Mouse (Mus musculus): ENCODE data around the gene Rfxank. TPM values are rescaled to one million over a fixed set of nuclear protein-coding genes. Genes with fewer than 3 reads are reported as not detected.

The Rfxank gene
- total RNA-seq, 4 experiments from 2014 or later, result 8.5 to 10.6 (median 9.1) TPM

DNA sequence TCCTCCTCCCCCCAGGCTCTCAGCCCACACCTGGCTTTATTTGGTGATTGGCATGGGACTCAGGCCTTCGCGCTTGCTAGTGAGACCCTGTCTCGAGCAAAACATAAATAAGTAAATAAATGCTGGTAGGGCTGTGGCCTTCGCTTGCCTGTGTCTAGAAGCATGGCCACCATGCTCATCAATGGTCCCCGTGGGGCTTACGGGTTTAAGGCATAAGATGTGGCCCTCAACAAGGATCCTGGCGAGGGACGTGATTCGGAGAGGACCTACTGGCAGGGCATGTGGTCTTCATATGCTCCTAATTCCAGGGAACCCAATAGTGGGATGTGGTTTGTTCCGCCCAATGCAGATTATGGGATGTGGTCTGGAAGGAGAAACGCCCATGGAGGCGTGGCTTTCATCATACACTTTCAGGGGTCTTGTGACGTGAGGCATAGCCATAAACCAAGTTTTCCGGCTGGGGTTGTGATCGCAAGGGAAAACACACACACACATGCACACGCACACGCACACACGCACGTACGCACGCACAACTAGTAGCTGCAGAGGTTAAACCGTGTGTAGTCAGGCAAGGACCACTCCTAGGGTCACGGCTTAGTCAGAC is 27.7 kb downstream of the Rfxank start:
- no peak for DNase-seq (ENCODE audit: low spot score in 2 of 2)

GRCm38 (mm10) chr8:70110451-70110850 is 28.5 kb downstream of the Rfxank start:
- no peak for DNase-seq (ENCODE audit: low spot score in 2 of 2)

DNA sequence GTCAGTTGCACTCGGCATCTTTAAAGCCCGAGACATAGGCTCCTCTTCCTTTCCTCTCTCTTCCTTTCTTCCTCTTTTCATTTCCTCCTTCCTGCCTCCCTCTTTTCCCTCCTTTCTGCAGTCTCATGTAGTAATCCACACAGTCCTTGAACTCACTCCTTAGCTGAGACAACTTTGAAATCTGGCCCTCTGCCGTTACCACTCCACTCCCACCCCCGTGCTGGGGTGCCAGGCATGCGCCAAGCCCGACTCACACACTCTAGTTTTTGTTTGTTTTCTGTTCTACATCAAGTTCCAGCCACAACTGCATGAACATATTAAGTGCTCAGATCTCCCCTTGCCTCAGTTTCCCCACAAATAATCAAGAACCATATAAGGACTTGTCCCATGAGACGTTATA is 34.0 kb downstream of the Rfxank start:
- DNase-seq (ENCODE audit: low spot score in 2 of 2), result no peak

DNA sequence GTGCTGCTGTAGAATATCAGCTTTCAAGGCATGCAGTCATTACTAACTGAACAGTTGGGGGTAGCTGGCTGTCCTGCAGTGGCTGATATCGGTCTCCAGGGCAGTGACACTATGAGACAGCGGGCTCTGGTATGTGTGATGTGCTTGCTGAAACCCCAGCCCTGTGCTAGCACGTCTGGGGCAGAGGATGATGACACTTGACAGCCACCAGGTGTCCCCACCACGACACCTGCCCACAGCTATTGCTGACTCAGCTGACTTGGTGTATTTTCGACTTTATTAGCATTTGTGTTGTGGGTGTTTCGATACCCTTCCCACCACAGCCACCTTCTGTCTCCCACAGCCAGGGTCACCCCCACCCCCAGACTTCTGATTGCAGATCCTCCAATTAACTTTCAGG is 34.4 kb downstream of the Rfxank start:
- no peak for DNase-seq (ENCODE audit: low spot score in 2 of 2)

GRCm38 (mm10) chr8:70100241-70100640 is 38.7 kb downstream of the Rfxank start:
- DNase-seq (ENCODE audit: low spot score in 2 of 2), result no peak

DNA sequence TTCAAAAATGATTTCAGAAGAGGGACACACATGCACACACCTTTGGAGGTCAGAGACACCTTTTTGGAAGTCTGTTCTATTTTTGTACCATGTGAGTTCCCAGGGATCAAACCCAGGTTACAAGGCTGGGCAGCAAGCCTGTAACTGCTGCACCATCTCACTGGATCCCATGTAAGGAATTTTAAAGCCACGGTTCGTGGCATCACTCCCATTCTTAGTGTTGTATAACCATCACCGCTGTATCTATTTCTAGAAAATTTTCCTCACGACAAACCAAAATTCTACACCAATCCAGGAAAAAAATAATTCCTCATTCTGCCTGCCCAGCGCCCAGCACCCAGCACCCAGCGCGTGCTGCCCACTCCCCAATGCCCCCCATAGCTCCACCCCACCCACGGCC is 39.7 kb downstream of the Rfxank start:
- DNase-seq (ENCODE audit: low spot score in 2 of 2), result no peak

DNA sequence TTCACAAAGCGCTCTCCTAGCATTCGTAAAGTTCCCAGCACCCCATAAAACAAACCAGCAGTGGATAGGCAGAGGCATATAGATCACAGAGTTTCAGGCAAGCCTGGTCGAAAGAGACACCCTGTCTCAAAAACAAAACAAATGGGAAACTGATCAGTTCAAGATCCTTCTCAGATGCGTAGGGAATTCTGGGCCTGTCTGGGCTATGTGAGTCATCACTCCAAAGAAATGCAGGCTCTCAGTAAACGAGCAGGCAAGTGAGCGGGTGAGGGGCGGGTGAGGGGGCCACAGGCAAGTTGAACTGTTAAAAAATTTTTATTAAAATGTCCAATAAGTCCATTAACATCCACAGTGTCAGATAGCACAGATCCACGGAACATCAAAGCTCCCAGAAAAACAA is 46.2 kb downstream of the Rfxank start:
- no peak for DNase-seq (ENCODE audit: low spot score in 2 of 2)

- no peak for DNase-seq (ENCODE audit: low spot score in 2 of 2)
Measured at GRCm38 (mm10) chr8:70089296-70089960, 49.5 kb downstream of the Rfxank start.

GRCm38 (mm10) chr8:70087836-70088650 is 50.9 kb downstream of the Rfxank start:
- peak in 1 of 2 experiments; percentile 15 for DNase-seq (ENCODE audit: low spot score in 2 of 2)

DNA sequence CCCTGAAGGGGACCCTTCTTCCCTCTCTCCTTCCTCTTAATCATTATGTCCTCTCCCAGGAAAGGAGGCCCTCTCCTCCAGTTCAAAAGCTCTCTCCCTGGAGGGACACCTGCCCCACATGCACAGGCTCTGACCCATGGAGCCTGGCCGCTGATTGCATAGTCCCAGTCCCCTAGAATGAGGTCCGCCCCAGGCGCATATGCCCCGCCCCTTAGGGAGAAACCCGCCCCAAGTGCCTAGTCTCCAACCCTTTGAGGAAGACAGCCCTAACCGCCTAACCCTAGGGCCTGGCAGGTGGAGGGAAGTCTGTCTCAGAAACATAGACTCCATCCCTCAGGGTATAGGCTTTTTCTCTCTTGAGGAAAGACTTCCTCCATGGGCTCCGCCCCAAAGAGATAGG is 51.7 kb downstream of the Rfxank start:
- DNase-seq (ENCODE audit: low spot score in 2 of 2), result no peak

GRCm38 (mm10) chr8:70086151-70086550 is 52.8 kb downstream of the Rfxank start:
- no peak for DNase-seq (ENCODE audit: low spot score in 2 of 2)

DNA sequence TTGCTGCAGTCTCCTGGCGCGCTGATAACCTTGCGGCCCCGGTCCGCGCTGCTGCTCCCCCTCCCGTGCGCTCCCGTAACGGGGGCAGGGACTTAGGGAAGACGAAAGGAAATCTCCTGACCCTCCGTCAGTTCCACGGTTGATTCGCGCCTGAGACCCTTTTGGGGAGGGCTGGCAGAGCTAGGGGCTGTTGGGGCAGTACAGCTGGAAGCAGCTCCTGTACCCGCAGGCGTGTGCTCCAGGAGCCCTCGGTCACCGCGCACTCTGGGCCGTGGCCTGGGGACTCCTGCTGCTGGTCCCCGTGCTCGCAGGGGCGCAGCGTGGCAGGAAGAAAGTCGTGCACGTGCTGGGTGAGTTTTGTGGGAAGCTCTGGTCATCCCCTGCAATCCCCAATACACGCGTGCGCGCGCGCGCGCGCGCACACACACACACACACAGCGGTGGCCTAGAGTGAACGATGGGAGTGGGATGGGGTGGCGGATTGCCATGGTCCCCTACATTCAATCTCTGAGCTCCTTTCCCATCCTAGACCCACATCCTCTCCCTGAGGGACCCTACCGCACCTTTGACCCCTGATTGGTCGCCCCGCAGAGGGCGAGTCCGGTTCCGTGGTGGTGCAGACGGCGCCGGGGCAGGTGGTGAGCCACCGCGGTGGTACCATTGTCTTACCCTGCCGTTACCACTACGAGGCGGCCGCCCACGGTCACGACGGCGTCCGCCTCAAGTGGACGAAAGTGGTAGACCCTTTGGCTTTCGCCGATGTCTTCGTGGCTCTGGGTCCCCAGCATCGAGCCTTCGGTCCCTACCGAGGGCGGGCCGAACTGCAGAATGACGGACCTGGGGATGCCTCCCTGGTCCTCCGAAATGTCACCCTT is 54.5 kb downstream of the Rfxank start:
- no peak for DNase-seq (ENCODE audit: low spot score in 2 of 2)

DNA sequence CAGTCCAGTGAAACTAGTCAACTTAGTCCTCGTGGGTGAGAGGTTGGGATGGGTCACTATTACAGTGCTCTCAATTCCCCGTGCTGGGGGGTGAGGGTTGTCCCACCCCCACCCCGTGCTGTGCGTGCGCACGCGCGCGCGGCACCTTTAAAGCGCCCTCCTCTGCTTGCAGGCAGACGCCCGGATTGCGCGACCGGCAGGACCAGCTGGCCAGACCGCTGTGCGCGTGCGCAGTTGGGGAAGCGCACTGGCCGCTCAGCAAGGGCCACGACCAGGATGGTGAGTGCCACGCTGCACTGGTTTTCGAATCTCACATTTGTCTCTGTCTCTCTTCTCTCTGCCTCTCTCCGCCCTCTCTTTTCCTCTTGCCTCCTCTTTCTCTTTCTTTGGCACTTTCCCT is 55.7 kb downstream of the Rfxank start, which contains the start of gene Hapln4:
Gene Hapln4, plus strand, starts transcription at position 173 of the 400 bp plus-strand sequence.
- peak in 1 of 2 experiments; percentile 18 for DNase-seq (ENCODE audit: low spot score in 2 of 2)

GRCm38 (mm10) chr8:70081976-70082375 is 57.0 kb downstream of the Rfxank start:
- no peak for DNase-seq (ENCODE audit: low spot score in 2 of 2)

Small RNA genes lying within 50 kb of the gene (microRNA-seq; reads per million reads assigned to microRNA genes)
- not detected for gene Mir7066

Other genes with a start within 250 kb of the Rfxank start
- not detected for gene Tssk6, start 237.0 kb downstream of the Rfxank start, total RNA-seq (2022)
- gene Ndufa13, start 236.6 kb downstream of the Rfxank start, total RNA-seq (2022), result 100 to 1,000 TPM; 248 to 328 (median 285) TPM
- 10 to 100 TPM in 3 of 4 experiments, 1 to 10 TPM in 1; 8.2 to 10.8 (median 10.5) TPM for gene Yjefn3, start 236.4 kb downstream of the Rfxank start, total RNA-seq (2022)
- gene Gatad2a, start 142.8 kb downstream of the Rfxank start, total RNA-seq (2022), result 10 to 100 TPM; 20.5 to 26.4 (median 25.2) TPM
- 10 to 100 TPM; 23.1 to 26.1 (median 24.6) TPM for gene Mau2, start 96.4 kb downstream of the Rfxank start, total RNA-seq (2022)
- 10 to 100 TPM; 16.7 to 20.4 (median 18.1) TPM for gene Sugp1, start 96.3 kb downstream of the Rfxank start, total RNA-seq (2022)
- under 1 TPM; 0.17 to 0.48 (median 0.35) TPM for gene Tm6sf2, start 66.2 kb downstream of the Rfxank start, total RNA-seq (2022)
- gene Hapln4, start 55.7 kb downstream of the Rfxank start, total RNA-seq (2022), result under 1 TPM in 1 of 4 experiments, not detected in 3; 0.08 TPM
- under 1 TPM in 3 of 4 experiments, not detected in 1; 0.05 to 0.11 (median 0.08) TPM for gene Ncan, start 18.3 kb downstream of the Rfxank start, total RNA-seq (2022)
- 1 to 10 TPM; 4.1 to 6.5 (median 4.6) TPM for gene Nr2c2ap, start 7.8 kb downstream of the Rfxank start, total RNA-seq (2022)
- gene Borcs8, start 345 bp upstream of the Rfxank start, total RNA-seq (2022), result 10 to 100 TPM in 3 of 4 experiments, 1 to 10 TPM in 1; 9.8 to 14.9 (median 14.1) TPM
- gene Mef2b, start 557 bp upstream of the Rfxank start, total RNA-seq (2022), result under 1 TPM in 3 of 4 experiments, not detected in 1; 0.32 to 0.36 (median 0.34) TPM
- 10 to 100 TPM; 77.0 to 87.6 (median 85.9) TPM for gene Tmem161a, start 33.2 kb upstream of the Rfxank start, total RNA-seq (2022)
- gene Slc25a42, start 73.2 kb upstream of the Rfxank start, total RNA-seq (2022), result 10 to 100 TPM; 27.4 to 34.4 (median 31.1) TPM
- 10 to 100 TPM; 41.1 to 50.5 (median 42.9) TPM for gene Sugp2, start 95.1 kb upstream of the Rfxank start, total RNA-seq (2022)
- 1 to 10 TPM; 5.5 to 8.7 (median 7.6) TPM for gene Armc6, start 95.3 kb upstream of the Rfxank start, total RNA-seq (2022)
- 1 to 10 TPM; 3.1 to 4.4 (median 3.2) TPM for gene Homer3, start 143.7 kb upstream of the Rfxank start, total RNA-seq (2022)
- gene Ddx49, start 163.3 kb upstream of the Rfxank start, total RNA-seq (2022), result 10 to 100 TPM; 25.8 to 35.3 (median 33.9) TPM
- gene Cope, start 163.4 kb upstream of the Rfxank start, total RNA-seq (2022), result 100 to 1,000 TPM; 112 to 126 (median 121) TPM
- 10 to 100 TPM; 16.5 to 25.1 (median 20.2) TPM for gene Cers1, start 176.6 kb upstream of the Rfxank start, total RNA-seq (2022)
- gene Gdf1, start 190.7 kb upstream of the Rfxank start, total RNA-seq (2022), result 1 to 10 TPM in 1 of 4 experiments, under 1 TPM in 1, not detected in 2; 0.75 to 2.7 TPM
- 10 to 100 TPM; 29.7 to 32.7 (median 30.8) TPM for gene Upf1, start 214.1 kb upstream of the Rfxank start, total RNA-seq (2022)
- 10 to 100 TPM in 2 of 4 experiments, 1 to 10 TPM in 2; 2.7 to 16.7 (median 8.4) TPM for gene Comp, start 234.4 kb upstream of the Rfxank start, total RNA-seq (2022)